Mouse (Mus musculus): ENCODE data around the gene Thsd4.

DNA sequence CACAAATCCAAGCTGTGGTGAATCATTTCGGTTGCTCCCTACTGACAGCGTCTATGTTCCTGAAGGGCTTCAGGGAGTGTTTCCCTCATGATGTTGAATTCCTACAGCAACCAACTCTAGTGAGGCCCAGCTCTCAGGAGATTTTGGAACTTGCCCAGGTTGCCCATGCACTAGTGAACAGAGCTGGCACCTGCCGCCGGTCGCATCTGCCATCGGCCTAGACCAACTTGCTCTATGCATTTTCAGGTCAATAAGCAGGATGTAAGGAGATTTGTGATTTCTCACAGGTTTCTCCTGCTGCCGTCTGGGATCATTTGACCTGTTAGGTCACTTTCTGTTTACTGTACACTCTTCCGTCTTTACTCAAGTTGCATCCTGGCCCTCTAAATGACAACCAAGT, 454.6 kb downstream of the Thsd4 start:
- TF ChIP-seq CTCF (IDR thresholded peaks at IDR 0.05; ENCODE audit: low read depth, low read length) (no peak), POLR2A (IDR thresholded peaks at IDR 0.05; ENCODE audit: insufficient read depth, low read length) (no peak)
